Mouse (Mus musculus) ES-E14 (cell line): ENCODE data around the gene Synpr. TPM values are rescaled to one million over a fixed set of nuclear protein-coding genes. Genes with fewer than 3 reads are reported as not detected.

Experiments used
- DNase-seq: peaks from one replicate; pipeline ENCODE4 v3.0.0-alpha.2; 2013; ENCODE audit warnings: low read depth, low spot score
- H3K27ac ChIP-seq: 2 replicates; pipeline ENCODE4 v1.5.1; 2012; ENCODE audit warnings: low read depth, mild to moderate bottlenecking, low read length, moderate library complexity, mixed read lengths; ENCODE audit not compliant: poor library complexity, insufficient read depth, severe bottlenecking
- H3K36me3 ChIP-seq: 2 replicates; pipeline ENCODE4 v1.6.1; 2012; ENCODE audit warnings: mild to moderate bottlenecking, low read length, moderate library complexity, mixed read lengths; ENCODE audit not compliant: control insufficient read depth, poor library complexity, insufficient read depth, severe bottlenecking
- H3K4me1 ChIP-seq, 2 experiments: fragments of 150-350 bp in 1 of 2; sonication (generic) in 1 of 2; 2 replicates each; pipeline ENCODE4 v1.6.1; 2012; ENCODE audit warnings: low read length in 2 of 2, mild to moderate bottlenecking in 1 of 2, mixed read lengths in 1 of 2; ENCODE audit not compliant: control insufficient read depth in 2 of 2, insufficient read depth in 2 of 2, poor library complexity in 1 of 2
- H3K4me3 ChIP-seq, 2 experiments: fragments of 150-350 bp in 1 of 2; sonication (generic) in 1 of 2; 2 replicates each; pipeline ENCODE4 v1.5.1; 2012; ENCODE audit warnings: low read length in 2 of 2, low read depth in 1 of 2, mild to moderate bottlenecking in 1 of 2, mixed read lengths in 1 of 2; ENCODE audit not compliant: insufficient read depth in 1 of 2, poor library complexity in 1 of 2, severe bottlenecking in 1 of 2
- H3K9ac ChIP-seq: 2 replicates; pipeline ENCODE4 v1.6.1; 2012; ENCODE audit warnings: low read depth, mild to moderate bottlenecking, low read length, mixed read lengths; ENCODE audit not compliant: poor library complexity, insufficient read depth, severe bottlenecking
- H3K9me3 ChIP-seq: fragments of 150-350 bp; sonication (generic); 2 replicates; pipeline ENCODE4 v1.6.1; 2012; ENCODE audit warnings: low read depth, mild to moderate bottlenecking, low read length; ENCODE audit not compliant: control insufficient read depth, insufficient read depth
- CHD2 ChIP-seq: IDR thresholded peaks from 2 replicates; pipeline ENCODE4 v1.6.1; 2014; ENCODE audit warnings: mild to moderate bottlenecking, low read depth, low read length, inconsistent platforms
- HCFC1 ChIP-seq: IDR thresholded peaks from 2 replicates; pipeline ENCODE4 v1.6.1; 2012; ENCODE audit warnings: low read length, inconsistent platforms, borderline replicate concordance; ENCODE audit not compliant: insufficient read depth
- MAFK ChIP-seq: IDR thresholded peaks from 2 replicates; pipeline ENCODE4 v1.6.1; 2014; ENCODE audit warnings: mild to moderate bottlenecking, low read depth, low read length, inconsistent platforms; ENCODE audit not compliant: insufficient read depth
- ZC3H11A ChIP-seq: IDR thresholded peaks from 2 replicates; pipeline ENCODE4 v1.6.1; 2012; ENCODE audit warnings: low read depth, mild to moderate bottlenecking, inconsistent platforms, low read length, borderline replicate concordance
- ZNF384 ChIP-seq: IDR thresholded peaks from 2 replicates; pipeline ENCODE4 v1.6.1; 2012; ENCODE audit warnings: low read depth, low read length, inconsistent platforms
- in situ Hi-C, 2 experiments: fragments of 600-800 bp; cut with MboI; formaldehyde crosslinking; loops; one replicate each; pipeline ENCODE4 v1.15.1; 2025; ENCODE audit warnings: low sequenced_read_pairs in 2 of 2, inconsistent platforms in 1 of 2; ENCODE audit not compliant: unreplicated experiment in 2 of 2
- total RNA-seq: library from RNA; depleted of rRNA; stranded (reverse); fragments of 300-350 nt; gene quantifications from 2 replicates; pipeline ENCODE4 v1.2.3, GENCODE M21; 2012

Synpr gene
- total RNA-seq, 1 experiment, result 0.22 TPM

DNA sequence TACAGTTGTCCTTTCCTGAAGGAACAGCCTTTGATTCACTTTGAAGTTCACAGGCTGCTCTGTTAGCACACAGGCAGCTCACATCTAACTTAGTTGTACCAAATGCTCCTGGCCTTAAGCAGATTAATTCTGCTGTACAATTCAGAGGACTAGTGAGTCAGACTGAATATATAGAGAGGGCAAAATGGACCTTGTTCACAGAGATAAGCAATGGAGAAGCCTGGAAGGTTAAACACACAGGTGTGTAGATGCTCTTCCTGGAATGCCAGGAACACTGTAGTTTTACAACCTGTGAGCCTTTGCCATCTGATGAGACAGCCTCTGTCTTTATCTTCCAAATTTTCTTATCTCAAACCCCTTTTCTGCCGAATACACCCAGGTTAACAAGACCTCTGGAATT is 29.7 kb downstream of the Synpr start:
- H3K9ac ChIP-seq, result no peak overlapping the region
- H3K9me3 ChIP-seq, result no peaks in the 10 kb centered on the region
- no peaks in the 10 kb centered on the region for H3K36me3 ChIP-seq
- in situ Hi-C loops, result no loop called here
- DNase-seq, result no peak
- H3K27ac ChIP-seq, result no peak overlapping the region
- H3K4me3 ChIP-seq, result no peak overlapping the region
- TF ChIP-seq ZNF384 (no peak), CHD2 (no peak), MAFK (no peak), HCFC1 (no peak), ZC3H11A (no peak)
- H3K4me1 ChIP-seq, result no peaks in the 10 kb centered on the region

DNA sequence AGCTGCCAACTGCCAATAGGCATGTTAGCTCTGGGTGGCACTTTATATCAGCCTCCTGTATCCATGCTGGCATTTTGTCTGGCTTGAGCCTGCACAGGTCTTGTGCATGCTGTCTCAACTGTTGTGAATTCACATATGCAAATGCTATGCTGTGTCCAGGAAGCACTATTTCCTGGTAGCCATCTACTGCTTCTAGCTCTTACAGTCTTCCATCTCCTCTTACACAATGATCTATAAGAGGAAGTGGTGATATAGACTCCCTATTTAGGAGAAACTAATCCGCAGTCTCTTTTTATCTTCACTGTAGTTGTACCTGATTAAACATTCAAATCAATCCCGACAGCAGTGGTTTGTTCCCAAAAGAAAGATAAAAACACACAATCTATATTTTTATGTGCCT is 43.9 kb downstream of the Synpr start:
- Histone ChIP-seq H3K27ac (no peak overlapping the region), H3K36me3 (no peaks in the 10 kb centered on the region), H3K9ac (no peak overlapping the region), H3K4me1 (no peaks in the 10 kb centered on the region), H3K4me3 (no peak overlapping the region), H3K9me3 (no peaks in the 10 kb centered on the region)
- in situ Hi-C loops, result no loop called here
- no peak for DNase-seq
- TF ChIP-seq HCFC1 (no peak), ZC3H11A (no peak), CHD2 (no peak), MAFK (no peak), ZNF384 (no peak)

DNA sequence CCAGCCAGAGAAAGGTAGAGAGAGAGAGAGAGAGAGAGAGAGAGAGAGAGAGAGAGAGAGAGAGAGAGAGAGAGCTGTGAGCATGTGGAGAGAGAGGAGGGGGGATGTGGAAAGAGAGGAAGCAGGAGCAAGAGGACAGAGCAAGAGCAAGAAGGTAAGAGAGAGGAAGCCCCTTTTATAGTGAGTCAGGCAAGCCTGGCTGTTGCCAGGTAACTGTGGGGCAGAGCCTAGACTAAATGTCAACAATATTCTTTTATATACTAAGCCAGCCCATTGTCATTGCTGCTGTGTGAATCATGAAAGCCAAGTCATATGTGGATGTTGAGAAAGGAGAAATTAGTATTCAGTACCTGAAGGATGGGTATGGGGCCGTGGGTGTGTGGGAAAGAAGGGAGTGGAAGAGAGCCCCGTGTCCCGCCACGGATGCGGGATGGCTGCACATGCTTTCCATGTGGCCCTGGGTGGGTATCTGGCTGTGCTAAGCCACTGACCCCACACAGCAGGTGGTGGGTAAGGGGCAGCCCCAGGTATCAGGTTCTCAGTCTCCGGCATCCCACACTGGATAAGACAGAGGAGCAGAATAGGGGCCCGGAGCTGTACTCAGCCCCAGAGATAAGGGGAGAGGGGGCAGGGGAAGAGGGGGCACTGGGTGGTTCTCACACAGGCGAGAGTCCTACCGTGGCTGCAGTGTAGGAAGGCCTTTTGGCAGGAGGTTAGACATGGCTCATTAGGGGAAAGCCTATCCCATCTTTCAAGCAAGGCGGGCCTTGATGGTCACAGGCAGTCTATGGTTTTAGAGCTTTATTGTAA is 48.1 kb downstream of the Synpr start:
- TF ChIP-seq MAFK, result no peak
- no peak for TF ChIP-seq CHD2
- Histone ChIP-seq H3K27ac (no peak overlapping the region), H3K9me3 (no peaks in the 10 kb centered on the region), H3K36me3 (no peaks in the 10 kb centered on the region), H3K4me3 (no peak overlapping the region), H3K4me1 (no peaks in the 10 kb centered on the region), H3K9ac (no peak overlapping the region)
- in situ Hi-C loops, result no loop called here
- no peak for DNase-seq

DNA sequence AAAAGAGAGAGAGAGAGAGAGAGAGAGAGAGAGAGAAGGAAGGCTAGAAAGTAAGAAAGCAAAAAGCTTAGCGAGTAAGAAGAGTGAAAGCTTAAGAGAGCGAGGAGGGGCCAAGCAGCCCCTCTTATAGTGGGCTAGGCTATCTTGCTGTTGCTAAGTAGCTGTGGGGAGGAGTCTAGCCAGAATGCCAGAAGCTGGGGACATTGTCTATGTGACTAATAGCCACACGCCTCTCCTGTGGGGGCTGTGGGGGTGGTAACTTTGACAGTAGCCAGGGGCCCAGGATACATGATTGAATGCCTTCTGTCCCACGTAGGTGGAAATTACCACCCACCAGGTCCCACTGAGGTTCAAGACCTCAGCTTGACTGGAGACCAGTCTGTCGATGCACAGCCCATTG is 48.8 kb downstream of the Synpr start:
- in situ Hi-C loops, result no loop called here
- no peak for DNase-seq
- Histone ChIP-seq H3K4me1 (no peaks in the 10 kb centered on the region), H3K27ac (no peak overlapping the region), H3K36me3 (no peaks in the 10 kb centered on the region), H3K4me3 (no peak overlapping the region), H3K9me3 (no peaks in the 10 kb centered on the region), H3K9ac (no peak overlapping the region)
- TF ChIP-seq MAFK (no peak), ZNF384 (no peak), ZC3H11A (no peak), HCFC1 (no peak), CHD2 (no peak)

DNA sequence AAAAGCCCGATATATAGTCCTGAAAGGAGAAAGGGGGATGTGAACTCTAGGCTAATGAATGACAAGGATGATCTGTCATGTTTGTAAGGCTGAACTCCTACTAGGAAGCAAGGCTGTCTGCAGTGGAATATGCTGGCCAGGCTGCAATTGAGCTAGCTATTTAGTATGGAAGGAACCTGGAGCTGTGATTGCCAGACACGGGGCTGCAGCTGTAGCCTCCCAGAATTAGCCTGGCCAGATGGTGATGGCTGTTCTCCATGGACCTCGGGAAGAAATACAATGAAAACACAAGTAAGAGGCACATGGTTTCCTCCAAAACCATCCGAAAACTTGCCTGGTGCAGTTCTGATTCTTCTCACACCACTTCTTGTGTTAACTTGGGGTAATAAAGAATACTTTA is 51.6 kb downstream of the Synpr start:
- Histone ChIP-seq H3K27ac (no peak overlapping the region), H3K36me3 (no peaks in the 10 kb centered on the region), H3K4me1 (no peaks in the 10 kb centered on the region), H3K4me3 (no peak overlapping the region), H3K9me3 (no peaks in the 10 kb centered on the region), H3K9ac (no peak overlapping the region)
- DNase-seq, result no peak
- no peak for TF ChIP-seq CHD2
- TF ChIP-seq MAFK, result no peak
- no peak for TF ChIP-seq HCFC1
- no peak for TF ChIP-seq ZC3H11A
- no peak for TF ChIP-seq ZNF384
- in situ Hi-C loops, result no loop called here
